Mouse (Mus musculus) yolk sac, embryonic 10.5 days (tissue): ENCODE results near the gene Txndc15.

Source experiments
- DNase-seq: peaks from one replicate; pipeline ENCODE4 v3.0.0-alpha.2; 2017; ENCODE audit warnings: low spot score

The Txndc15 gene

GRCm38 (mm10) chr13:55730716-55731115, 16.3 kb downstream of the Txndc15 start:
- no peak for DNase-seq

- DNase-seq = no peak
Measured at GRCm38 (mm10) chr13:55732121-55732520, 17.7 kb downstream of the Txndc15 start.

DNA sequence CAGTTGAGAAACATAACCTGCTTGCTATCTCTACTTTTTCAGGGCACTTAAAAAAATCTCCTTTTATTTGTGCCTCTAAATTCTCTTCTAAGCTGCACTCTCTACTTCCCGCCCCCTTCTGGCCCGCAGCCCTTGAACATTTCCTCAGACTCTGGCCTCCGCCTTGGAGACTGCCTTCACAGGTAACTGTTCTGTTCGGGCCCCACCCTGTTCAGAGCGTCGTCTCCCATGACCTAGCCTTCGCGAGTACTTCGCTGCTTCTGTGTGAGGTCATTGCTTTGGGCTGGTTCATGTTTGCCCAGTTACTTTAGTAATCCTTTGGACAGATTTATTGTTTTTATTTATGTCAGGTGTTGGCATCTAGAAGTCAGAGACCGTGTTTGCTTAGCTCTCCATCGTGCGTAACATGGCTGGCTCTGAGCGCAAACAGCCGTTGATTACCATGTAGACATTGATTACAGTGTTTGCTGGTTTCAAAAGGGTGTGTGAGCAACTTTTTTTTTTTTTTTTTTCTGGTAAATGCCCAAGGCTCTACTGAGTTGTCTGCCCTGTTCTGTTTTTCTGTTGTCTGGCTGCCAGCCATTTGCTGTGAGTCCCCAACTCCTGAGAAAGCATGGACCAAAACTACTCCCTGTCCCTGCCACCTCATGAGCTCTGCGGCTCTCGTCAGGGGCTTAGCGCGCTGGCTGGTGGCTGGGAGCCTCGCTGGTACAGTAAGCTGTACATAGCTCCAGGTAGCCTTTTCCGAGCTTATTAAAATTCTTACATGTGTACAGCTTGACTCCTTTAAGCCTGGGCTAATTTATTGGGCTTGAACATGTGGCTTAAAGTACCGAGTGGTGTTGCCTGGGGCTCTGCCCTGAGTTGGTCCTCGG, 19.4 kb downstream of the Txndc15 start:
- no peak for DNase-seq

GRCm38 (mm10) chr13:55737885-55738284, 23.4 kb downstream of the Txndc15 start:
- no peak for DNase-seq

DNA sequence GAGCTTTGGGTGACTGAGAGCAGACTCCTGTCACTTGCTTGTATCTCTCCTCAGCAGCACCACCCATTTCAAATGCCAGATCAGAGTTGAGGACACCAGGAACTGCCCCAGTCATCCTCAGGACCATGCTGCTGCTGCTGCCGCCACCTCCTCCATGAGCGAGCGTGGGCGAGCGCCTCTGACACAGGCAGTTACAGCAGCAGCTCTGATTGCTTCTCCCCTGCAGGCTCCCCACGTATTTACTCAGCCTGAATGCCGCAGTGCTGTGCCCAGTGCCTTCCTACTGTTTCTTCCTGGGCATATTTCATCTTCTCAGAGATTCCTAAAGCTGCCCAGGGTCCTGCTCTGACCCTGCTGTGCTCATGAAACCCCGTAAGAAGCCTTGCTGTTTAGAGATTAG, 27.9 kb downstream of the Txndc15 start:
- DNase-seq = no peak

DNA sequence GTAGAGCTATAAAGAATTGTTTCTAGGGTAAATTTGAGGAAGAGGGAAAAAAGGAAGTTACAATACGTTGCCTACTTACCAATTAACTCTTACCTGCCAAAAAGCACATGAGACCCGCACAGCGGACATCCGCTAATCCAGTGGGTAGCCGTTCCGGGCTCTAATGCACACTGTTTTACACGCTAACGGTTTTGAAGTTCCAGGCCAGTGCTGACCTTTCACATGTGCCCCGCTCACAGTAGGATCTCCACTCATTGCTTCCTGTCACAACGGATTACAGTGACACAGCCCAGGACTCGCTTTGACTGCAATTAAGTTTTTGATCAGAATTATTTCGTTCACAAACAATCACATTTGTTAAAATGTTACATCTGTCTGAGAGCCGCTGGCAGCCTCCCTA, 39.9 kb downstream of the Txndc15 start:
- no peak for DNase-seq

- no peak for DNase-seq
Measured at GRCm38 (mm10) chr13:55756789-55757188, 42.3 kb downstream of the Txndc15 start.

DNA sequence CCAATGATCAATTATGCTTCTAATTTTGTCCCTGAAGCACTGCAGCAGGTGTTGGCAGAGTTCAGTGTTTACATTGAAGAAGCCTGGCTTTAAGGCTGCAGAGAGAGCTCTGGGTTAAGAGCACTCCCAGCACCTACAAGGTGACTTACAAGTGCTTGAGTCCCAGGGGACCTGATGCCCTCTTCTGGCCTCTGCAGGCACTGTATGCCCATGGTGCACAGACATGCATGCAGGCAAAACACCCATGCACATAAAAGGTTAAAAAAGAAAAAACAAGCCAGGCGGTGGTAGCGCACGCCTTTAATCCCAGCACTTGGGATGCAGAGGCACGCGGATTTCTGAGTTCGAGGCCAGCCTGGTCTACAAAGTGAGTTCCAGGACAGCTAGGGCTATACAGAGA, 43.2 kb downstream of the Txndc15 start:
- no peak for DNase-seq

GRCm38 (mm10) chr13:55760576-55760975, 46.1 kb downstream of the Txndc15 start:
- no peak for DNase-seq

DNA sequence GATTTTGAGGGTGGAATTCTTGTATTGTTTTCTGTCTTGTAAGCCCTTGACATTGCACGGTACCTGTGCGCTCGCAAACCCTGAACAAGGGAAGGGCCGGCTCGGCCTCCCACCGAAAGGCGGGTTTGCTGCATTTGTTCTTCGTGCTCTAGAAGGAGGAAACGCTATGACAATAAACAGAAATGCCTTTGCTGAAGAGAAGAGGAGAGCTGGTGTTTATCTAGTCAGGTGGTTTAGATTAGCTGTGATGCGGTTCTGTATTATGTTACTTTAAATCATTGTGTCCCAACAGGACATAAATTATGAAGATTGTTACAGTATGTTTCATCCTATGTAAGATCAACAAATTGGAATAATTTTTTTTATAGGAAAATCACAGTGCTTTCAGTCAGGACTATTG, 47.0 kb downstream of the Txndc15 start:
- no peak for DNase-seq

DNA sequence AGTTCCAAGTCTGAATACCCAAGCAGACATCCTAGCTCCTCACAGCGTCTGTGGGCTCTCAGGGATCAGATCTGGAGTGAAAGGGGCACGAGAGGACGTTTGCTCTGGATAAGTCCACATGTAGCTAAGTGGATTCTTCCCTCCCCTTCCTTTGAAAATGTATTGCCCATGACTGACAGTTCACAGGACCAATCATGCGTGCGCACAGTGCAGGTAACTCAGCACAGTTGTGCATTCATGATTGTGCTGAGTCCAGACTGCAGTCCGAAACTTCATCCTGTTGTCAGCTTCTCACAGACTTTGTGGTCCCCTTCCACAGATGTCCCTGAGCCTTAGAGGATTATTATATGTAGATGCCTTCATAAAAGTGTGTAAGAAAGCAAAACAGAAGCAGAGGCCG, 59.9 kb downstream of the Txndc15 start:
- DNase-seq = no peak

DNA sequence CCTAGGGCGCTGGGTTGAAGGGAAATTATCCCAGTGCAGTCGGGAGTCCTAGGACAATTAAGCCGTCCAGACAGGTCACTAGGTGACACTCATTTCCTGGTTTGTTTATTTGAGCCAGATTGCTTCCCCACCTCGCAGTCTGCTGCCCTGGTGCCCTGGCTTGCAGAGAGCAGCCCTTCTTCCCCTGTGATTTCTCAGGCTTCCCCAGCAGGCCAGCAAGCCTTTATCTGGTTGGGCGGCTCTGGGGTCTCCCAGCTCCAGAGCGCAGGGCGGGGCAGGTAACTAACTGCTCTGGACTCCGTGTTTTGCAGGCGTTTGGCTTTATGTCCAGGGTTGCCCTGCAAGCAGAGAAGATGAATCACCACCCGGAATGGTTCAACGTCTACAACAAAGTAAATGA, 60.6 kb downstream of the Txndc15 start:
- DNase-seq = peak; percentile 30
